Mouse (Mus musculus): ENCODE results near the gene Slc25a34.

- no peak for TF ChIP-seq POLR2A (IDR thresholded peaks at IDR 0.05; ENCODE audit: control insufficient read depth, low read depth, low read length)
- TF ChIP-seq CTCF (IDR thresholded peaks at IDR 0.05; ENCODE audit: control insufficient read depth, insufficient read depth, insufficient replicate concordance, low read depth, low read length) = no peak
Measured at GRCm38 (mm10) chr4:141604493-141604892, 19.1 kb downstream of the Slc25a34 start.
